Mouse (Mus musculus): ENCODE results near the gene Vps13d. TPM values are rescaled to one million over a fixed set of nuclear protein-coding genes. Genes with fewer than 3 reads are reported as not detected.

Gene Vps13d
- polyA plus RNA-seq, 1 experiment from 2014 or later: 8.5 TPM

DNA sequence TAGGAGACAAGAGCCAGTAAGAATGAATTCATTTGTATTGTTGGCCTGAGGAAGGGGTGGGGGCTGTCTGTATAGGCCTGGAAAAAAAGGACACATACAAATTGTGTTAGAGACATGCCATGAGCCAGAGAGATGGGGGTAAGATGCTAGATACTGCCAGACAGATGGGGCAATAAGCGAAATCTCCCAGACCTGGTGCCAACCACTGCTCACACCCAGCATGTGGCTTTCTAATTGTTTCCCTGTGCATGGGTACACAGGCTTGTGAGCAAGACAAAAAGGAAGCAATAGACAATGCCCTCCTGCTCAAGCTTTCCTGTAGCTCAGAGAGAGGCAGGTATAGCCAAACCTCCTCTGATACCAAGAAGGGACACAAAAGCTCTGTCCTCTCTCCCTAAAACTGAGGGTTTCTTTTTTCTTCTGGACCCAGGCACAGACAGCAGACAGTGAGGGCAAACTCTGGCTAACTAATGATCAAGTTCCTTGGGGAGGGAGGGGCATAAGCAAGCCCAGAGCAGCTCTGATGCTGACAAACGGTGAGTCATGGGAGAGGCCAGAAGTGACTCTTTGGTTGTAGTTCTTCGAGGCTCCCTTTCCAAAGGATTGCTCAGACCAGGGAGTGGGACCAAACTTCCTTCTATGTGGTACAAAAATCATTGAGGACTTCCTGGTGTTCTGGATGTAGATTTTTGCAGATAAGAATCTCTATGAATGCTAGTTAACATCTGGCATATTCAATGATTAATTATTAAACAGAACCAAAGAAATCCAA lies 196.7 kb downstream of the Vps13d start:
- 38% methylated on average over 3 of the region's 3 CpGs for WGBS
- Histone ChIP-seq H3K4me3 (ENCODE audit: low read depth, low read length) (no peak overlapping the region), H3K9ac (no peak overlapping the region), H3K36me3 (ENCODE audit: insufficient read depth) (no peaks in the 10 kb centered on the region), H3K27ac (ENCODE audit: low read depth) (peak overlapping the region; percentile 93; the same call in 1 of the 2 replicates), H3K27me3 (ENCODE audit: insufficient read depth, low read length) (no peaks in the 10 kb centered on the region), H3K4me2 (no peak overlapping the region), H3K9me3 (ENCODE audit: low read depth, low read length) (no peaks in the 10 kb centered on the region), H3K4me1 (ENCODE audit: insufficient read depth) (peaks cover 47% of the 10 kb centered on the region)
- DNase-seq: no peak
- TF ChIP-seq CTCF (IDR thresholded peaks at IDR 0.05; ENCODE audit: low read depth): no peak
- no peak for ATAC-seq (ENCODE audit: insufficient read depth)

GRCm38 (mm10) chr4:144996996-144997820 lies 197.6 kb downstream of the Vps13d start:
- Histone ChIP-seq H3K4me1 (ENCODE audit: insufficient read depth) (peaks cover 49% of the 10 kb centered on the region), H3K4me3 (ENCODE audit: low read depth, low read length) (no peak overlapping the region), H3K27ac (ENCODE audit: low read depth) (no peak overlapping the region), H3K4me2 (no peak overlapping the region), H3K27me3 (ENCODE audit: insufficient read depth, low read length) (no peaks in the 10 kb centered on the region), H3K36me3 (ENCODE audit: insufficient read depth) (no peaks in the 10 kb centered on the region), H3K9me3 (ENCODE audit: low read depth, low read length) (no peaks in the 10 kb centered on the region), H3K9ac (no peak overlapping the region)
- WGBS: 61% methylated on average over 6 of the region's 6 CpGs
- DNase-seq (no peak), ATAC-seq (ENCODE audit: insufficient read depth) (no peak)
- no peak for TF ChIP-seq CTCF (IDR thresholded peaks at IDR 0.05; ENCODE audit: low read depth)

DNA sequence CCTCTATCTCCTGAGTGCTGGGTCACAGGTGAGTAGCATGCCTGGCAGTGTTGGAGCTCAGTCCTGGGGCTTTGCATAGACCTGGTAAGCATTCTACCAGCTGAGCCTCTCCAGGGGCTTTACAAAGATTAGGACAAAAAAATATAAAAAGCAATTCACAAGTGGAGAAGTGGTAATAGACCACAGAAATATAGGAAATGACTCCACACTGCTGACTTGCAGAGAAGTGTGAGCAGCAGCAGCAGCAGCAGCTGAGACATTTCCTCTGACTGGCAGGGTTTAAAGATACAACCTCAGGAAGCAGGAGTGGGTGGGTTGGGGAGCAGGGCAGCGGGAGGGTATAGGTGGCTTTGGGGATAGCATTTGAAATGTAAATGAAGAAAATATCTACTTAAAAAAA lies 199.0 kb downstream of the Vps13d start:
- ATAC-seq (ENCODE audit: insufficient read depth) (no peak), DNase-seq (no peak)
- H3K4me2 ChIP-seq: no peak overlapping the region
- no peaks in the 10 kb centered on the region for H3K9me3 ChIP-seq (ENCODE audit: low read depth, low read length)
- no peaks in the 10 kb centered on the region for H3K27me3 ChIP-seq (ENCODE audit: insufficient read depth, low read length)
- H3K36me3 ChIP-seq (ENCODE audit: insufficient read depth): no peaks in the 10 kb centered on the region
- H3K4me3 ChIP-seq (ENCODE audit: low read depth, low read length): no peak overlapping the region
- peak overlapping the region; percentile 42 for H3K27ac ChIP-seq (ENCODE audit: low read depth)
- WGBS: 23% methylated on average over 1 of the region's 1 CpGs
- no peak for TF ChIP-seq CTCF (IDR thresholded peaks at IDR 0.05; ENCODE audit: low read depth)
- H3K9ac ChIP-seq: no peak overlapping the region
- peaks cover 49% of the 10 kb centered on the region for H3K4me1 ChIP-seq (ENCODE audit: insufficient read depth)

DNA sequence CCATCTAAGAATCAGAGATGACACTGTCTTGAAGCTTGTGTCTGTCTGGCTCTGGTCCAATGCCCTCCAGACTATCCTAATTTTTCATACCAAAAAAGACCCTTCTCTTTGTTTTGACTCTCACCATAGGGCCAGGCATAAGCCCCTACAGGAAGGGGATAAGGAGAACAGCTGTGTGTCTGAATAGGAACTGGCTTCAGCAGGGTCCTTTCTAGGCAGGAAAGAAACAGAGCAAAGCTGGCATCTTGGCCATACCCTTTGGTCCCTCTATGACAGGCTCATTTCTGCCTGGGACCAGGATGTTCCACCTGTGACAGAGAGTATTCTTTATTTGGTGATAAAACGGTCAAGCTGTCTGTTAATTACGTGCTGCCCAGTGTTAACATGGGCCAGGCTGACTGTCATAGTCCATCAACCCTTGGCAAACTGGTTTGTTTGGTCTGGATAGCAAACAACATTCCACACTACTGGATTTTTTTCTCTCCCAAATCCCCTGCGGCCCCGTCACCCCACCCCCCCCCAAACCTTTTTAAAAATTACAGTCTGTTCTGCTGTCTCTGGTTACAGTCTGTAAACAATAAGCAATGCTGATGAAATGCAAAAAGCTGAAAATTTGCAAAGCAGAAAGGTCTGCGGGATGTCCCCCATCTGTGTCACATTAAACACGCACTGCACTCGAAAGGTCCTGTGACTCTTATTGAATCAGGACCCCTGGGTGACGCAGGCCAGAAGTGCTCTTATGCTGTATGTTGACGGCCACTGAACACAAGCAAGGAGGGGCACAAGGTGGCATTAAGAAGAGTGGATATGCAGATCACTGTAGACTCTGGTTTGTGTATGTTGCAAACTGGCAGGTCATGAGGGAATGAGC lies 201.5 kb downstream of the Vps13d start:
- ATAC-seq (ENCODE audit: insufficient read depth) (peak; percentile 66), DNase-seq (peak; percentile 65)
- Histone ChIP-seq H3K36me3 (ENCODE audit: insufficient read depth) (no peaks in the 10 kb centered on the region), H3K9ac (no peak overlapping the region), H3K4me2 (no peak overlapping the region), H3K4me1 (ENCODE audit: insufficient read depth) (peaks cover 27% of the 10 kb centered on the region), H3K27me3 (ENCODE audit: insufficient read depth, low read length) (no peaks in the 10 kb centered on the region), H3K4me3 (ENCODE audit: low read depth, low read length) (no peak overlapping the region), H3K9me3 (ENCODE audit: low read depth, low read length) (no peaks in the 10 kb centered on the region), H3K27ac (ENCODE audit: low read depth) (peak overlapping the region; percentile 19; the same call in 1 of the 2 replicates)
- WGBS: 35% methylated on average over 9 of the region's 9 CpGs
- no peak for TF ChIP-seq CTCF (IDR thresholded peaks at IDR 0.05; ENCODE audit: low read depth)

DNA sequence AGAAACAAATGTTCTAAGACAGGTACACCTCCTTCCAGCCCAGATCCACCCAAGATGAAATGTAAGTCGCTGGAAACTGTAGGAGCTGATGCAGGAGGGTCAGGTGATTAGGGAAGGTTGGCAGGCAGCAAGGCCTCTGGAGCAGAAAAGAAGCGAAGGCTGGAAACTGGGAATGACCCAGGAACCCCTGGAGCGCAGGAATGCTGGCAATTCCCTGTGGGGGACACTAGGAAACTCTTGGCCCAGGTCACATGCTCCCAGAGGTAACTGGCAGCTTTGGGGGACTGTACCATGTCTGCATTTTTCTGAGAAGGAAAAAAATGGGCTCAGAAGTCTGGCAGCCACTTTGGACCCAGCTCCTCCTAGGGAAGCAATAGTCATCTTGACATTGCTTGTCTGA lies 202.4 kb downstream of the Vps13d start:
- H3K4me2 ChIP-seq: no peak overlapping the region
- no peak overlapping the region for H3K9ac ChIP-seq
- DNase-seq: no peak
- no peak overlapping the region for H3K27ac ChIP-seq (ENCODE audit: low read depth)
- no peaks in the 10 kb centered on the region for H3K36me3 ChIP-seq (ENCODE audit: insufficient read depth)
- no peaks in the 10 kb centered on the region for H3K9me3 ChIP-seq (ENCODE audit: low read depth, low read length)
- no peak overlapping the region for H3K4me3 ChIP-seq (ENCODE audit: low read depth, low read length)
- no peak for TF ChIP-seq CTCF (IDR thresholded peaks at IDR 0.05; ENCODE audit: low read depth)
- ATAC-seq (ENCODE audit: insufficient read depth): no peak
- 51% methylated on average over 3 of the region's 3 CpGs for WGBS
- H3K27me3 ChIP-seq (ENCODE audit: insufficient read depth, low read length): no peaks in the 10 kb centered on the region
- H3K4me1 ChIP-seq (ENCODE audit: insufficient read depth): peaks cover 19% of the 10 kb centered on the region

DNA sequence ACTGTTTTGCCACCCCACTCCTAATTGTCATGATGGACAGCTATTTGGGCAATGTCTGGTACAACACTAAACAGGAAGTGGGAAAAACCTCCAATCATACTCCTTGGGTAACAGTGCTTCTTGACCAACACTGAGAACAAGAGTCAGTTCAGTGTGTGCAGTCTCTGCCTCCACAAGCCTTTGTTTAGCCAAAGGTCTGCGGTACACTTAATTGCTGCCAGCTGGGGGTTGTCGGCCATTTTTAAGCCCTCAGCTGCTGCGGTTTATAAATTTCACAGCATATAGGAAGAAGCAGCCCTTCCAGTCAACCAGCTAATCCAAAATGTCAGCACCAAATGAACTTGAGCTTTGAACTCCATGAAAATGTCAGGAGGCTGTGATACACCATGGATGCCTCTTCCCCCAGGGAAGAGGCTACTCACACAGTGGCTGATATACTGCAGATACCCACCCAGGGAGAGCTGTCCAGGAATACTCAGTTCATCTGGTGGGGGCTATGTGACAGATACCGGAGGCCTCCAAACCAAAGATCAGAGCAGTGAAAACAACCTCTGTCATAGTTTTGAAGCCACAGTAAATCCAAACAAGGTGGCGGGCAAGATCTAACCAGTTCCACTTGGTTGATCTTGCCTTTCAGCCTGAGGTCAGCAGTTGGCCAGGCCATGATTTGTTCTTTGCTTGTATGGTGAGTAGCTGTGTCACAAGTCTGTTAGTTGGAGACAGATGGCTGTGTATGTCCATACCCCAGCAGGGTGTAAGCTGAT lies 206.2 kb downstream of the Vps13d start:
- DNase-seq: no peak
- H3K27me3 ChIP-seq (ENCODE audit: insufficient read depth, low read length): no peaks in the 10 kb centered on the region
- H3K4me3 ChIP-seq (ENCODE audit: low read depth, low read length): no peak overlapping the region
- no peak overlapping the region for H3K4me2 ChIP-seq
- H3K9me3 ChIP-seq (ENCODE audit: low read depth, low read length): no peaks in the 10 kb centered on the region
- peaks cover 10% of the 10 kb centered on the region; the same call in 1 of the 2 replicates for H3K4me1 ChIP-seq (ENCODE audit: insufficient read depth)
- WGBS: 52% methylated on average over 5 of the region's 5 CpGs
- H3K36me3 ChIP-seq (ENCODE audit: insufficient read depth): no peaks in the 10 kb centered on the region
- peak overlapping the region; percentile 18; the same call in 1 of the 2 replicates for H3K27ac ChIP-seq (ENCODE audit: low read depth)
- ATAC-seq (ENCODE audit: insufficient read depth): no peak
- no peak overlapping the region for H3K9ac ChIP-seq
- no peak for TF ChIP-seq CTCF (IDR thresholded peaks at IDR 0.05; ENCODE audit: low read depth)
